ENCODE assay signal across 15 mouse cellular contexts in genomic region chr3:90549676-90550420, GRCm38 (mm10). TPM values are rescaled to one million over a fixed set of nuclear protein-coding genes. Genes with fewer than 3 reads are reported as not detected.
DNase-seq lines count a peak whose midpoint lies in the region; ATAC-seq and TF ChIP-seq lines count a peak whose summit lies in the region.
"Had no signal": no experiment of that assay in that cellular context is flagged by ENCODE, and none has a peak within 500 bp of the region (broad histone marks: within the 10 kb centered on the region; RNA-seq: fewer than 3 reads in every experiment).

No protein-coding gene starts in this region.

- no peak for ATAC-seq in forebrain, embryonic 11.5 days (replicated peaks; ENCODE audit: low FRiP score)
- ATAC-seq in Patski: peak; percentile 74
- ATAC-seq in hindbrain, embryonic 12.5 days (ENCODE audit: low FRiP score): no peak
- ATAC-seq: forebrain, embryonic 13.5 days had no signal

- H3K27me3 ChIP-seq in forebrain, embryonic 11.5 days (ENCODE audit: control insufficient read depth, insufficient read depth, low read length): no peaks in the 10 kb centered on the region
- H3K27me3 ChIP-seq in forebrain, embryonic 10.5 days (ENCODE audit: poor library complexity, severe bottlenecking): no peaks in the 10 kb centered on the region
- no peaks in the 10 kb centered on the region for H3K27me3 ChIP-seq in Patski
- H3K27me3 ChIP-seq in hindbrain, embryonic 12.5 days: no peaks in the 10 kb centered on the region
- H3K27me3 ChIP-seq: forebrain, embryonic 13.5 days; stomach, embryonic 15.5 days had no signal

- CTCF ChIA-PET in Patski (lab: Charles Lee): interaction anchor here (0.9 to 3.0 kb wide), 8 partner anchors 10 to 65 kb away, joined by 3 to 10 read pairs (median 4); partner anchors contain the start of gene S100a16

- no peak overlapping the region for H3K4me2 ChIP-seq in forebrain, embryonic 11.5 days (ENCODE audit: low read depth, low read length, severe bottlenecking)
- H3K4me2 ChIP-seq in hindbrain, embryonic 12.5 days (replicated peaks): no peak overlapping the region
- H3K4me2 ChIP-seq: forebrain, embryonic 13.5 days; stomach, embryonic 15.5 days had no signal

- TF ChIP-seq CTCF in Patski (IDR thresholded peaks at IDR 0.05): no peak

- no peak overlapping the region for H3K4me3 ChIP-seq in forebrain, embryonic 11.5 days (ENCODE audit: low read depth, low read length)
- no peak overlapping the region for H3K4me3 ChIP-seq in forebrain, embryonic 10.5 days
- no peak overlapping the region for H3K4me3 ChIP-seq in hindbrain, embryonic 12.5 days
- H3K4me3 ChIP-seq: forebrain, embryonic 13.5 days; stomach, embryonic 15.5 days had no signal

- no peak overlapping the region for H3K9ac ChIP-seq in forebrain, embryonic 11.5 days (ENCODE audit: low read length)
- H3K9ac ChIP-seq in hindbrain, embryonic 12.5 days: no peak overlapping the region
- H3K9ac ChIP-seq: forebrain, embryonic 13.5 days; stomach, embryonic 15.5 days had no signal

- POLR2A ChIA-PET in Patski (lab: Charles Lee): interaction anchor here (0.5 to 1.5 kb wide), 3 partner anchors 9 to 36 kb away, joined by 3 to 4 read pairs (median 4); no protein-coding TSS in a partner anchor

- peak; percentile 23 for DNase-seq in forebrain, embryonic 11.5 days (ENCODE audit: low spot score)
- DNase-seq in forebrain, embryonic 10.5 days (ENCODE audit: extremely low spot score, low spot score): no peak
- DNase-seq in 3134 (ENCODE audit: extremely low read depth, insufficient read length, low spot score) (peak; percentile 74), Patski (ENCODE audit: low read depth, low spot score) (peak; percentile 89)
- DNase-seq in kidney, postnatal 14 days: peak; percentile 63
- DNase-seq in thymus, postnatal 4 days: no peak
- DNase-seq in testis, postnatal 14 days (ENCODE audit: low spot score): no peak
- DNase-seq: gastrocnemius, postnatal 36 days; layer of hippocampus, postnatal 36 days; liver; right cerebral cortex, postnatal 25 days; thymus, postnatal 36 days had no signal

- no peaks in the 10 kb centered on the region for H3K36me3 ChIP-seq in forebrain, embryonic 11.5 days (ENCODE audit: control insufficient read depth, insufficient read depth, low read length)
- H3K36me3 ChIP-seq in forebrain, embryonic 10.5 days (replicated peaks): no peaks in the 10 kb centered on the region
- no peaks in the 10 kb centered on the region for H3K36me3 ChIP-seq in hindbrain, embryonic 12.5 days
- H3K36me3 ChIP-seq: stomach, embryonic 15.5 days had no signal

- in situ Hi-C loops in Patski (cut with MboI; ENCODE audit: low pct_unique_long_range_greater_than_20kb): no loop called here

- 69% methylated on average over 5 of the region's 5 CpGs for WGBS in forebrain, embryonic 11.5 days
- 72% methylated on average over 5 of the region's 5 CpGs for WGBS in forebrain, embryonic 10.5 days
- WGBS in hindbrain, embryonic 12.5 days: 68% methylated on average over 5 of the region's 5 CpGs

- H3K4me1 ChIP-seq in forebrain, embryonic 11.5 days (replicated peaks; ENCODE audit: control insufficient read depth, insufficient read depth, low read length): 0 out of 2 replicates have a peak, but pooled peaks cover 2% of the 10 kb centered on the region
- H3K4me1 ChIP-seq in forebrain, embryonic 10.5 days: peaks cover 9% of the 10 kb centered on the region
- H3K4me1 ChIP-seq in hindbrain, embryonic 12.5 days: no peaks in the 10 kb centered on the region
- H3K4me1 ChIP-seq: forebrain, embryonic 13.5 days; stomach, embryonic 15.5 days had no signal

- H3K9me3 ChIP-seq in forebrain, embryonic 11.5 days (ENCODE audit: control insufficient read depth, low read length): no peaks in the 10 kb centered on the region
- no peaks in the 10 kb centered on the region for H3K9me3 ChIP-seq in forebrain, embryonic 10.5 days
- H3K9me3 ChIP-seq in hindbrain, embryonic 12.5 days (replicated peaks): no peaks in the 10 kb centered on the region
- H3K9me3 ChIP-seq: forebrain, embryonic 13.5 days; stomach, embryonic 15.5 days had no signal

- no peak overlapping the region for H3K27ac ChIP-seq in forebrain, embryonic 11.5 days (ENCODE audit: low read depth, low read length)
- no peak overlapping the region for H3K27ac ChIP-seq in forebrain, embryonic 10.5 days
- no peak overlapping the region for H3K27ac ChIP-seq in hindbrain, embryonic 12.5 days
- H3K27ac ChIP-seq: forebrain, embryonic 13.5 days; stomach, embryonic 15.5 days had no signal

RNA-seq across cellular contexts. Expression of gene S100a3, which starts 10.5 kb away (rescaled TPM):
- polyA plus RNA-seq in forebrain, embryonic 11.5 days (2014; fragmentation: Nextera tagmentation; extraction: Ambion mirVana): not detected in 2 replicates
- polyA plus RNA-seq in forebrain, embryonic 10.5 days (2016; fragmentation: Nextera tagmentation; extraction: Ambion mirVana): not detected in 2 replicates
- 7.0 TPM for polyA plus RNA-seq in Patski (2021)
- 0.59 and 0.63 TPM in 2 replicates for polyA plus RNA-seq in hindbrain, embryonic 12.5 days (2016; fragmentation: Nextera tagmentation; extraction: Ambion mirVana)
- polyA plus RNA-seq: forebrain, embryonic 13.5 days had no signal

RNA-seq across cellular contexts. Expression of gene S100a16, which starts 12.8 kb away (rescaled TPM):
- 28.8 and 30.8 TPM in 2 replicates for polyA plus RNA-seq in forebrain, embryonic 11.5 days (2014; fragmentation: Nextera tagmentation; extraction: Ambion mirVana)
- 25.8 and 26.5 TPM in 2 replicates for polyA plus RNA-seq in forebrain, embryonic 10.5 days (2016; fragmentation: Nextera tagmentation; extraction: Ambion mirVana)
- polyA plus RNA-seq in Patski (2021): 164 TPM
- polyA plus RNA-seq in hindbrain, embryonic 12.5 days (2016; fragmentation: Nextera tagmentation; extraction: Ambion mirVana): 40.0 and 45.8 TPM in 2 replicates

RNA-seq across cellular contexts. Expression of gene S100a14, which starts 23.2 kb away (rescaled TPM):
- not detected in 2 replicates for polyA plus RNA-seq in forebrain, embryonic 11.5 days (2014; fragmentation: Nextera tagmentation; extraction: Ambion mirVana)
- not detected in 2 replicates for polyA plus RNA-seq in forebrain, embryonic 10.5 days (2016; fragmentation: Nextera tagmentation; extraction: Ambion mirVana)
- 0.19 TPM for polyA plus RNA-seq in Patski (2021)
- polyA plus RNA-seq in hindbrain, embryonic 12.5 days (2016; fragmentation: Nextera tagmentation; extraction: Ambion mirVana): 0.66 TPM in 1 of 2 replicates, not detected in the other
- polyA plus RNA-seq: forebrain, embryonic 13.5 days had no signal

RNA-seq across cellular contexts. Expression of gene S100a13, which starts 35.6 kb away (rescaled TPM):
- polyA plus RNA-seq in forebrain, embryonic 11.5 days (2014; fragmentation: Nextera tagmentation; extraction: Ambion mirVana): 10.3 and 12.0 TPM in 2 replicates
- 7.8 and 8.2 TPM in 2 replicates for polyA plus RNA-seq in forebrain, embryonic 10.5 days (2016; fragmentation: Nextera tagmentation; extraction: Ambion mirVana)
- polyA plus RNA-seq in Patski (2021): 54.3 TPM
- 15.3 and 16.4 TPM in 2 replicates for polyA plus RNA-seq in hindbrain, embryonic 12.5 days (2016; fragmentation: Nextera tagmentation; extraction: Ambion mirVana)

RNA-seq across cellular contexts. Expression of gene S100a1, which starts 35.7 kb away (rescaled TPM):
- 5.6 and 6.5 TPM in 2 replicates for polyA plus RNA-seq in forebrain, embryonic 11.5 days (2014; fragmentation: Nextera tagmentation; extraction: Ambion mirVana)
- 4.4 and 7.9 TPM in 2 replicates for polyA plus RNA-seq in forebrain, embryonic 10.5 days (2016; fragmentation: Nextera tagmentation; extraction: Ambion mirVana)
- polyA plus RNA-seq in Patski (2021): 190 TPM
- polyA plus RNA-seq in hindbrain, embryonic 12.5 days (2016; fragmentation: Nextera tagmentation; extraction: Ambion mirVana): 5.8 and 13.4 TPM in 2 replicates

Comparison
In these comparisons a context has a peak if more than half of its experiments do, and no peak if none do; other contexts are left out.
1. DNase-seq: peak in forebrain, embryonic 11.5 days (single experiment), 3134 (single experiment), Patski (single experiment) and kidney, postnatal 14 days (single experiment); none in forebrain, embryonic 10.5 days (single experiment), thymus, postnatal 4 days (single experiment) and testis, postnatal 14 days (single experiment).